Mouse (Mus musculus) urinary bladder, postnatal 14 days (tissue): ENCODE measurements around the gene Ppp1r13b.

Source experiments
- DNase-seq: peaks from one replicate; pipeline ENCODE4 v3.0.0; 2021; ENCODE audit warnings: low spot score

Ppp1r13b gene

DNA sequence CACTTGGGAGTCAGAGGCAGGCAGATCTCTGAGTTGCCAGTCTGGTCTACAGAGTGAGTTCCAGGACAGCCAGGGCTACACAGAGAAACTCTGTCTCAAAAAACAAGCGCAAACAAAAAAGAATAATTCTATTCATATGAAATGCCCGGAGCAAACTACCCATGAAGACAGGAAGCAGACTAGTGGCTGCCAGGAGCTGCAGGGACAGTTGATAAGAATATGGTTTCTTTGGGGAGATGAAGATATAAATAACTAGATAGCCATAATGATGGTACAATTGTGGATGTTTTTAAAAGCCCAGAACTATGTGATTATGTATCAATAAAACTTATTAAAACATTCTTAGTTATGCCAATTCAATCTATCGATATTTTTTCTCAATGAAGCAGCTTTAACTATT lies 25.9 kb downstream of the Ppp1r13b start:
- DNase-seq: no peak

DNA sequence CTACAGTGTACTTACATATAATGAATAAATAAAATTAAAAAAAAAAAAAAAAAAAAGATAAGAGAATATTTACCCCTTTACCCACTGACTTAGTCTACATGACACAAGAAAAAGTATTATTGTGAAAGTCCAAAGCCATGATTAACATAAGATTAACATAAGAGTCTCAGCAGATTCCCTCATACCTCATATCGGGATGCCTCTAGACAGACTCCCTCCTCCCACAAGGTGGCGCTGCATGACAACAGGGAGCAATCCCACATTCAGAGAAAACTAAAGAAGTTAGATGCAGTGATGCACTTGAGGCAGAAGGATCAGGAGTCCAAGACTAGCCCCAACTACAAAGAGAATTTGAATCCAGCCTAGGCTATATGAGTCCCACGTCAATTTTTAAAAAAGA lies 29.7 kb downstream of the Ppp1r13b start:
- DNase-seq: peak; percentile 86

GRCm38 (mm10) chr12:111875499-111875898 lies 32.4 kb downstream of the Ppp1r13b start:
- no peak for DNase-seq

DNA sequence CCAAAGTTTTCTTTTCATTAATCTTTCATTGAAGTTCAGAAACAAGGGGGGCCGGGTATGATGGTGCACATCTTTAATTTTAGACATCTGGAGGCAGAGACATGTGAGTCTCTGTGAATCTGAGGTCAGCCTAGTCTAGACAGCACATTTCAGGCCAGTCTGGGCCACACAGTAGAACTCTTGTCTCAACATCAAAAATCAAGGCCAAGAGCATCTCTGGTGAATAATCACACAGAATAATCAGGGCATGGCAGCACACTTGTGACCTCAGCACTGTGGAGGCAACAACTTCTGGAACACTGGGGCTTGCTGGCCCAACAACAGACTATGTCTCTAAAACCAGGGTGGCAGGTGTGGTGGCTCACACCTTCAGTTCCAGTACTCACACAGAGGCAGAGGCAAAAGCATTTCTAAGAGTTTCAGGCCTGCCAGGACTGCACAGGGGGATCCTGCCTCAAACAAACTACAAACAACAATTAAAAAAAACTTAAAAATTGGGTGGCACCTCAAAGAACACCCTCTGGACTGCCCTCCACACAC lies 33.2 kb downstream of the Ppp1r13b start:
- no peak for DNase-seq

- DNase-seq: no peak
These were observed 35.8 kb downstream of the Ppp1r13b start for GRCm38 (mm10) chr12:111872079-111872478.

GRCm38 (mm10) chr12:111870811-111871210 lies 37.1 kb downstream of the Ppp1r13b start:
- DNase-seq: no peak

GRCm38 (mm10) chr12:111869806-111870205 lies 38.1 kb downstream of the Ppp1r13b start:
- DNase-seq: no peak

DNA sequence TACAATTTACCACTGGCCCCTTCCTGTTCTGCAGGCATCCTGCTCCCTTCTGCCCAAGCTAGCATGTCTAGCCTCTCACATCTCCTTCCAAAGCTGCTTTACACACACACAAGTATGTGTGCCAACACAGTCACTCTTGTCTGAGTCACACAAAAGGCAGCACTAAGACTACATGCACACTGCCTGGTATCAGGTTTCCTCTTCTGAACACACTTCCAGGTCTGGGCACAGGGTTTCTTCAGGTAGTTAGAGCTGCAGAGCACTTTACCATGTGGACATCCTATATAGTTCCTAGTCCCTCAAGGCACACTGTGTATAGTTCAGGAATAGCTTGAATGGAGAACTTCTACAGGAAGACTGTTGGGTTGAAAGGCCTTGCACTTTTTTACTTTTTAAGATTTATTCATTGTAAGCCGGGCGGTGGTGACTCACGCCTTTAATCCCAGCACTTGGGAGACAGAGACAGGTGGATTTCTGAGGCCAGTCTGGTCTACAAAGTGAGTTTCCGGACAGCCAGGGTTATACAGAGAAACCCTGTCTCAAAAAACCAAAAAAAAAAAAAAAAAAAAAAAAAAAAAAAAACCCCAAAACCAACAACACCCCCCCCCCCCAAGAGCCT lies 43.6 kb downstream of the Ppp1r13b start:
- no peak for DNase-seq

DNA sequence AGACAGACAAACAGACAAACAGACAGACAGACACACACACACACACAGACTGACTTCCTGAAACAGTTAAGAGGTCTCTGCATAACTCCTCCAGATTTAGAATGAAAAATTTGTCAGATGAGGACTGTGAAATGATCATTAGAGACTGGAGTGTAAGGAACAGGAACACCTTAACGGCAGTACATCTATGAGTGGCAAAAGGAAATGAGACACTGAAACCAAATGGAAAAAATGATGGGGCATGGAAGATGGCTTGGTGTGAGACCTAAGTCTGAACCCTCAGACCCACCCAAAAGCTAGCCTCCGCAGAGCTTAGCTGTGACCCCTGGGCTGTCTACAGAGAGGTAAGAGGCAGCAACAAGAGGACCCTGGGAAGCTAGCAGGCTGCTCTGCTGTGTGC lies 52.5 kb downstream of the Ppp1r13b start:
- no peak for DNase-seq

- no peak for DNase-seq
These were observed 54.4 kb downstream of the Ppp1r13b start for GRCm38 (mm10) chr12:111853546-111853945.

- DNase-seq: peak; percentile 29
These were observed 54.9 kb downstream of the Ppp1r13b start for GRCm38 (mm10) chr12:111853011-111853436.

DNA sequence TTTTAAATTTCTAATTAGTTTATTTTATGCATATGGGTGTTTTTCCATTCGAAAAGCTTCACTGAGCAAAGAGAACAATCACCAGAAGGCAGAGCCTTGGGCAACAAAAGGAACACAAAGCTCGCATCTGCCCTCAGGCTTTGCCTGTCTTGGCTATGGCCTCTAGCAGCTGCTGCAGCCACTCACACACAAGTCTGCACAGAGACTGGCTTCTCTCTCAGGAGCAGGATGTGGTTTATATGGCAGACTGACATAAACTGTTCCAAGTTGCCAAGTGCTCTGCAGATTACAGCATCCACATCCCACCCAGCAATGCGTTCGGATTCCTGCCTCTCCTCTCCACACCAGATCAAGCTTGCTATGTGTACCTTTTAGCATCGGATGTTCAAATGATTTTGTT lies 56.2 kb downstream of the Ppp1r13b start:
- no peak for DNase-seq

GRCm38 (mm10) chr12:111851235-111851634 lies 56.7 kb downstream of the Ppp1r13b start:
- DNase-seq: no peak

DNA sequence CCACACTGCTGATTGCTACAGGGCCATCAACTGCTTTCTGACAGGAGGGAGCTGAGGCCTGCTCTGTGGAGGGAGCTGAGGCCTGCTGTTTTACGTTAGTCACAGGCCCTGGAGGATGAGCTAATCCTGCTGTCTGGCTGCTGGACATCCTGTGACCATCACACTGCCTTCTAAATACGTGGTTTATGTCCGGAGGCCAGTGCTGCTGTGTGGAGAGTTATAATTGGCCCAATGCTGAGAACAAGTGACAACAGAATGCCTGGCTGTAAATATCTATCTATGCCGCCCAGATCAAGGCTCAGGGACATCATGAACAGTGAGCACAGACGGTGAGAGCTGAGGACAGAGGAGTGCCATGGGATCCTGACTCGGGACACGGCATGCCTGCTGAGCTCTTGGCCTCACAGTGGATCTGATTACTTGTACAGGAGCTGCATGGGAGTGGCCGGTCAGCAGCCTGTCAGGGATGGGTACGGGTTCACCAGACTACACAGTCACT lies 59.6 kb downstream of the Ppp1r13b start:
- DNase-seq: no peak

DNA sequence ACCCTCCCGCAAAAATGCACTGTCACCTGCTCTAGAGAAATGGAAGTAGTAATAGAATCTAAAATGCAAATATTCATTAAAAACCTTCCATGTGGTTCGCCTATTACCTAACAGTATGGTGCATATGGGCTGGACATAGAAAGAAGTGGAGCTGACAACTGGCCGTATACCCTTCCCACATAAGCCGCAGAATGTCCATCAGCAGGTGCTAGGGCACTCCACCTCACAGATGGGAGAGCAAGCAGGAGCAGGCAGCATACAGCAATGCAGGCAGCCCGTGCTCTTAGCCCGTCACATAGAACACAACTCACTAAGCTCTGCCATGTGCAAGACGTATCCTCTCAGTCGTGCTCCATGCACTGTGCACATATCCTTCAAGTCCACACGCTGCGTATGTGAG lies 61.1 kb downstream of the Ppp1r13b start:
- DNase-seq: no peak

GRCm38 (mm10) chr12:111845953-111846352 lies 62.0 kb downstream of the Ppp1r13b start:
- DNase-seq: no peak

DNA sequence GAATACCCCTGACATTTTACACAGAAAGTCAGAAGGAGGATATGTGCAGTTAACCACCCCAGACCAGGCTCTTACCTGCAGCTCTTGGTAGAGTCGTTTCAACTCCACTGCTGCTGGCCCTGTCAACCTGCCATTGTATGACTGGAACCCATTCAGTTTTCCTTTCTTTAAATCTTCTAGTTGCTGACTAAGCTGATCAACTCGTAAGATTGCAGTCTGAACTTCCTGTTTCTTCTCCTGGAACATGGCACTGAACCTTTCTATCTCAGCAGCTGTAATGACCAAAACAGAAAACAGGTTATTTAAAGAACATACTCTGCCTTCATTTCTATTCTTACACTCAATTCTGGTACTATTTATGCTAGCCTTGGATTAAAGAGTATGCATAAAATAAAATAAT lies 64.4 kb downstream of the Ppp1r13b start:
- DNase-seq: no peak

DNA sequence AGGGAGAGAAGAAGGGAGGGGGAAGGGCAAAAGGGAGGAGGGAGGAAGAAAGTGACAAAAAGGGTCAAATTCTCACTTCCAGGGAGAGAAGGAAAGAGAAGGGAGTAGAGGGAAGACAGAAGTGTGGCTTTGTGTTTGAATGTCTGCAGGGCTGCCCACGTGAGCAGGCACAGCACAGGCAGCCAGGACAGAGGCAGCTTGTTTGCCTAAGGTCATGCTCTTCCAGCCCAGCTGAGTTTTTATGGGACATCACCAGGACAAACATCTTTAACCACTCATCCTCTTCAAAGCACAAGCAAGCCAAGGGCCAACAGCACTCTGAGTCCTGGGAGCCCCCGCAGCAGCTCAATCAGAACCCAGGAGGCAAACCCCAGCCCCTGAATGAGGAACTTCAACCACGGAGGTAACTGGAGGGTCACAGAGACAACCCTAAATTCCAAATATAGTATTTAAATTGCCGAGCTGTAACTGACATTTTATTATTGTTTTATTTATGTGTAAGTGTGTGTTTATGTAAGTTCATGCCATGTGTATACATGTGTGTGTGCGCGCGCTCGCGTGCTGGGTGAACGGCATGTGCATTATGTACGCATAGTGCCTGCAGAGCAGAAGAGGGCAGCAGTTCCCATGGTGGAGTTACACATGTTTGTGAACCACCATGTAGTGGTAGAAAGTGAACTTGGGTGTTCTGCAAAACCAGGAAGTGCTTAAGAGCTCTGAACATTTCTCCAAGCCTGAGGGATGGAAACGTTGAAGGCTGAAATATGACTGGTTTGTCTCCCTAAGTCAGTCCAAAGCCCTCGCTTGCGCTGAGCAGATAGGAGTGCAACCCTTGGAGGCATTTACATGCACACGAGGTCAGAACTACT lies 65.1 kb downstream of the Ppp1r13b start:
- no peak for DNase-seq

DNA sequence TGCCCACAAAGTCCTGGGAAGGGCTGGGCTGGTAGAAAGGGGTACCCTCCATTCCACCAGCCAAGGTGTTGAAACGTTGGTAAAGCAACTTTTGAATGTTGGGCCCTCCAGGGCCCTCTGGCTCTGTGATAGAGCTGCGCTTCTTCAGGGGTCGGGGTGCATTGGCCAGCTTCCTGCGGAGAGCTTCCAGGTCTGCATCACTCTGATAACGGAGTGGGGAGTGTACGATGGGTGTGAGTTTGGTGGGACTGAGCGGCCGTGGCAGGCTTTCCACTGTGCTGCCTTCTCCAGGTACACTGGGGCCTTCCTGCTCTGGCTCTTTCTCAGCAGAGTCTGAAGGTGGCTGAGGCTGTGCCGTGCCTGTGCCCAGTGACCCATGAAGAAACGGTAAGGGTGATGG lies 74.5 kb downstream of the Ppp1r13b start:
- DNase-seq: no peak

DNA sequence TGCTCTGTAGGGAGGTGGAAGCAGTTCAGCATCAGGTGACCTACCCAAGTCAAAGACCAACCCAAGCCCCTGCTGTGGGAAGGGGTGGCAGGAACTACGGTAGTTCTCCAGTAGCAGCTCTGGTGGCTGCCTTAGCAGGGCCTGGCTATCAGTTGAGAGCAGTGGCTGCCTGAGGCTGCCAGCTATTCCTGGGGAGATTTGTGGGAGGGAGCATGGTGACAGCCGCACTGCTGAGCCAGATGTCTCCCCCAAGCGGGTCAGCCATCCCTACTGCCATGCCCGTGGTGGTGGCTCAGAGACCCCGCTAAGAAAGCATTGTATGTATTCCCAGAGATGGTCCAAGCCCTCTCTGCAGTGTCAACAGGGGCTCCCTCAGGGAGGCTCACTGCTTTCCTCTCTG lies 75.3 kb downstream of the Ppp1r13b start:
- no peak for DNase-seq

DNA sequence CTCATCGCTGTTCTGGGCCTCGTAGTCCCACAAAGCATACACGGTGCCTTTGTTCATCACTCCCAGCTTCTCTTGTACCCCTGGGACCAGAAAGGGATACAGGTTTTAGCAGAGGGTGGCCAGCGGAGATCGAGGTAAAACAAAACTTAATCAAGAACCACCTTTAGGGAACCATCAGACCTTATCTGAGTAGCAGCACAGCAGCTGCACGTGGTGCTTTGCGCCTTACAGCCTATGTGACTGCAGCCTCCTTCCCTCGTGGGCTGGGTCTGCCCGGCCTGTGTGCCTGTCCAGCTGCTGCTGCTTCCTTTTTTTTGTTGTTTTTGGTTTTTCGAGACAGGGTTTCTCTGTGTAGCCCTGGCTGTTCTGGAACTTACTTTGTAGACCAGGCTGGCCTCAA lies 77.5 kb downstream of the Ppp1r13b start:
- DNase-seq: no peak

DNA sequence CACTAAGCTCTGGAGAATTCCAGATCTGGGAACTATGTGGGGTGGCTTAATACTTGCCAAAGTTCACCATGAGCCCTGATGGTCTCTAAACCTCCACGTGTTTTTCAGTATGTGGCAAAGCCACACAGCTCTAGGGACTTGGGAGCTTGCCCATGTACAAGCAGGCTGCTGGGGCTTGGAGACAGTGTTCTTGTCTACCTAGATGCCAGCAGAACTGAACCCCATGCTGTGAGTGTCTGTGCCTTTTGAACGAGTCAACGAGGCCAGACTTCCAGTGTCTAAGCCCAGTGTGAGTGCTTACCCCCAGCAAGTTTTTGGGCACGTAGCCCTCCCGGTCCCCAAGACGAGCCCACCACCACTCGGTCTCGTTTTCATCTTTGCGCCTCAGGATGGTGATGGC lies 78.0 kb downstream of the Ppp1r13b start:
- DNase-seq: no peak

DNA sequence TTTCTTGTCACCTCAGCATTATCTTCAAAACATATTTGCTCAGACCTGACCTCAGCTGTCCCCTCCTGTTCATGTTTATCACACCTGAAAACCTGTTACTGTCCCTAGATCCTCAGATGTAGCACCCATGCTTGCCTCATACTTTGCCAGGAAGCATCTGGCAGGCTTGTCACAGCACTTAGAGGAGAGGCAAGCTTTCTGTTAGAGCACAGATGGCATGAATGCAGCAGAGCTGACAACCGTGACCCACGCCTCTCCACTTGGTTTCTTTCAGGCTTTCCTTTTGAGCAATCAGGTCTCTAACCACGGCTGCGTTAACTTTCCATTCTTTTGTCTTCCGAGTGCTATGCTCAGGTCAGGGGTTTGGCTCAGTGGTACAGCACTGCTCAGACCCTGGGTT lies 78.5 kb downstream of the Ppp1r13b start:
- no peak for DNase-seq
